Mouse (Mus musculus) embryonic facial prominence, embryonic 10.5 days (tissue): ENCODE measurements around the gene Slc30a1. TPM values are rescaled to one million over a fixed set of nuclear protein-coding genes. Genes with fewer than 3 reads are reported as not detected.

Experiments
- DNase-seq: peaks from one replicate; pipeline ENCODE4 v3.0.0-alpha.2; 2017; ENCODE audit warnings: low spot score
- H3K27ac ChIP-seq: fragments of 300-500 bp; sonication (generic); replicated peaks from 2 replicates; pipeline ENCODE4 v1.5.1; 2016; ENCODE audit warnings: mild to moderate bottlenecking
- H3K27me3 ChIP-seq: fragments of 300-500 bp; sonication (generic); replicated peaks from 2 replicates; pipeline ENCODE4 v1.6.1; 2016; ENCODE audit warnings: low read depth, mild to moderate bottlenecking; ENCODE audit not compliant: poor library complexity, severe bottlenecking
- H3K36me3 ChIP-seq: fragments of 300-500 bp; sonication (generic); replicated peaks from 2 replicates; pipeline ENCODE4 v1.6.1; 2016; ENCODE audit warnings: mild to moderate bottlenecking, moderate library complexity
- H3K4me1 ChIP-seq: fragments of 300-500 bp; sonication (generic); 2 replicates; pipeline ENCODE4 v1.6.1; 2016
- H3K4me3 ChIP-seq: fragments of 300-500 bp; sonication (generic); 2 replicates; pipeline ENCODE4 v1.5.1; 2016; ENCODE audit warnings: mild to moderate bottlenecking, moderate library complexity
- H3K9me3 ChIP-seq: fragments of 300-500 bp; sonication (generic); 2 replicates; pipeline ENCODE4 v1.6.1; 2016; ENCODE audit warnings: mild to moderate bottlenecking
- WGBS: fragments of 180-500 bp; shearing (Covaris S2); methylation state at CpG from one replicate; pipeline ENCODE4 v1.1.7; 2016; 5-methylcytosine and 5-hydroxymethylcytosine counted together
- polyA plus RNA-seq: library from polyadenylated mRNA; unstranded; fragments of >200 nt; fragmentation: Nextera tagmentation; extraction: Ambion mirVana; gene quantifications from 2 replicates; pipeline ENCODE4 v1.2.1, GENCODE M21; 2016

Slc30a1 gene
- polyA plus RNA-seq, 1 experiment from 2014 or later: 1.5 TPM

DNA sequence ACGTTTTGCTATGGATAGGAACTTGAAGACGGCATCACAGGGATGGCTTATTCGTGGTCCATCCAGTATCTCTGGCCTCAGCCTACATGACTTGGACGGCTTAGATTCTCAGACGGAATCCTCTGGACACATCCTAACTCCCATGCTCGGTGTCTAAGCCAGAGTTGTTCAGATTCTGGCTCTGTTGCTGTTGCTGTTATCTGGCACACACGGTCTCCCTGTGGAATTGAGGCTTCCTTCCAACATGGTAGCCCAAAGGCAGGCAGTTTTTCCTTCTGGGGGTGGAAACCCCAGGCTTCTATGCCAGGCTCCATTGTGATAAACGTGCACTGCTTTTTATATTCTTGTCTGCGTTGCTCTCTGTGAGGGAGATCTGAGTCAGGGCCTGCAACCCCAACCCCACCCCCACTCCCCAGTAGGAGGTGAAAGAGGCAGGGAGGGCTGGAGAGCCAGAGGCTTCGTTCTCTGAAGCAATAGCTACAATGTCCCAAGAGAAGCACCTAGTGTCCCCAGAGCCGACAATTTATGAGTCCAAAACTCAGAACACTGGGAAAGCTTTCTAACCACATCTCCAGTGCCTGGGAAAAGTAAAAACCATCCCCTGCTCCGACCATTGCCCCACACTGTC, 23.4 kb downstream of the Slc30a1 start:
- peaks cover 30% of the 10 kb centered on the region for H3K4me1 ChIP-seq
- H3K4me3 ChIP-seq: no peak overlapping the region
- H3K27ac ChIP-seq: no peak overlapping the region
- no peaks in the 10 kb centered on the region for H3K36me3 ChIP-seq
- no peaks in the 10 kb centered on the region for H3K9me3 ChIP-seq
- peaks cover 20% of the 10 kb centered on the region for H3K27me3 ChIP-seq
- 72% methylated on average over 12 of the region's 12 CpGs for WGBS
- no peak for DNase-seq

DNA sequence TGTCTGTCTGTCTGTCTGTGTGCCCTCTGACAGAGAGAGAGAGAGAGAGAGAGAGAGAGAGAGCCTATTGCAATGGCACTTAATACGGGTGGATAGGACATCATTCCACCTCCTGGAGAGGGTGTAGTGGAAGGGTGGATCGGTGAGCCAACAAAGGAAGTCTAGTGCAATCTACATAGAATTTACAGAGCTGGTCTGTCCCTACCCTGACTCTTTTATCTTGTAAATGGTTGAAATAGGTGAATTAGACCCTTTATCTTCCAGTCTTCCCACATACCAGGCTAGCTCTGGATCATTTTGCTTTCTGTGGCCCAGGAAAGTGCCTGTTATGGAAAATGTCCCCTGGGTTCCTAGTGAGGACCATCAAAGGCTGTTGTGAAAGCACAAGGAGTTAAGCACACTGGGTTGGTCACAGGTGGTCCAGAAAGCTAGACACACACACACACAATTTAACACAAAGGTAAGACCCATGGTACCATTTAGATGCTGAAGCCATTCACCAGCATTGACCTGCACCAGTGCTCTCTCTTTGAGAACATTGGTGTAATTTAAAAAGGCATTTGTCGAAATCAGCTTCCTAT, 24.0 kb downstream of the Slc30a1 start:
- no peak overlapping the region for H3K4me3 ChIP-seq
- no peaks in the 10 kb centered on the region for H3K36me3 ChIP-seq
- no peaks in the 10 kb centered on the region for H3K9me3 ChIP-seq
- no peak overlapping the region for H3K27ac ChIP-seq
- peaks cover 20% of the 10 kb centered on the region for H3K27me3 ChIP-seq
- H3K4me1 ChIP-seq: peaks cover 30% of the 10 kb centered on the region
- 76% methylated on average over 3 of the region's 3 CpGs for WGBS
- no peak for DNase-seq

DNA sequence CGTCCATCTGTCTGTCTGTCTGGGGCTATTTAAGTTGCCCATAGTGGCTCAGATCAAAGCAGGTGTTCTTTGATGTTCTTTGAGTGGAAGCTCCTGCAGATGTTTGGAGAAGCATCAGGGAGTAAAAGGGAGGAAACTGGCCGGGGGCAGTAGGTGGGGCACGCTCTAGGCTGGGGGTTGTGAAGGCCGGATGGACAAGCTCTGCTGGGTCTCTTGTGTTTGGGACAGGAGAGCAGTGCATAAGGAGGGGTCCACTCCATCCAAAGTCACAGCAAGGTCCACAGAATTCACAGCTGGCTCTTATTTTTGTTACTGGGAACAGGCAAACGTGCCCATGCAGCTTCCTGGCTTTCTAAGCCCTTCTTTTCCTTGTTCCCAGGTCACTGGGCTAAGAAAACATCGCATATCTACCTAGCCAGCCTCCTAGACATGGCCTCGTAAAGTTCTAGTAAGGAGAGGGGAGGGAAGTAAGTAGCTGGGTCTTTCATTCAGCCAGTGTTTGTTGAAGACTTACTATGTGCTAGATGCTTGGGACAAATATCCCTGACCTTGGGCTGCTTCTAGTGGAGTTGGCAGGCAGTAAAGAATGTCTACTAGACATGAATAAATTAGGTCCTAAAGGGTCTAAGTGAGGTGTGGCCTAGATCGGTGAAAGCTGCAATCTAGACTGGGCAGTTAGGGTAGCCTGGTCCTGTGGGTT, 25.9 kb downstream of the Slc30a1 start:
- Histone ChIP-seq H3K4me3 (no peak overlapping the region), H3K4me1 (peaks cover 21% of the 10 kb centered on the region), H3K9me3 (no peaks in the 10 kb centered on the region), H3K36me3 (no peaks in the 10 kb centered on the region), H3K27ac (no peak overlapping the region), H3K27me3 (peaks cover 20% of the 10 kb centered on the region)
- DNase-seq: no peak
- WGBS: 68% methylated on average over 8 of the region's 8 CpGs

DNA sequence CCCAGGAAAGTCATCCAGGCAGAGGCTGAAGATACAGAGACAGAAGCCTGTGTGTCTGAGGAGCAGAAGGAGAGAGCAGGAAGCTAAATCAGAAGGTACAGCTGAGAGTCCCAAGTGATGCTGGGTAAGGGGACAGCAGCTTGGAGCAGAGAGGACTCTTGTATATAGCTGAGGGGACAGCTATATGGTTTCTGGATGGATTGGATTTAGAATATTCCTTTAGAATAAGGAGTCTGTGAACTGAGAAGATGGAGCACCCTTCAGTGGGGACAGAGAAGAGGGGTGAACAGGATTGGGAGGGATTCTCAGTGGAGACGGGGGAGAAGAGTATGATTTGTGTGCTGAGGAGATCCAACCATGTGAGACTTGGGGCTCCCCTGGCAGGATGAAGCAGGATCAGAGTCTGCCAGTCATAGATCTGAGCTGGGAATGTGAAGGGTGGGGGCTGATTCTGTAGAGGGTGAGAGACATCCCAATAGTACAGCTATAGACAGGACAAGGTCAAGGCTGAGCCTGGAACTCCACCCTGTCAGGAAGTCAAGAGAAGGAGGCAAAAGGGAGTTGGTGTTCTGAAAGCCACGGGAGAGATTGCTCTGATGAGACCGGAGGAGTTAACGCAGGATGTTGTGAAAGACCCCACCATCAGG, 26.5 kb downstream of the Slc30a1 start:
- no peak for DNase-seq
- H3K36me3 ChIP-seq: no peaks in the 10 kb centered on the region
- H3K9me3 ChIP-seq: no peaks in the 10 kb centered on the region
- H3K4me1 ChIP-seq: peaks cover 16% of the 10 kb centered on the region; the same call in 1 of the 2 replicates
- H3K4me3 ChIP-seq: no peak overlapping the region
- H3K27ac ChIP-seq: no peak overlapping the region
- peaks cover 17% of the 10 kb centered on the region for H3K27me3 ChIP-seq
- 81% methylated on average over 4 of the region's 4 CpGs for WGBS

DNA sequence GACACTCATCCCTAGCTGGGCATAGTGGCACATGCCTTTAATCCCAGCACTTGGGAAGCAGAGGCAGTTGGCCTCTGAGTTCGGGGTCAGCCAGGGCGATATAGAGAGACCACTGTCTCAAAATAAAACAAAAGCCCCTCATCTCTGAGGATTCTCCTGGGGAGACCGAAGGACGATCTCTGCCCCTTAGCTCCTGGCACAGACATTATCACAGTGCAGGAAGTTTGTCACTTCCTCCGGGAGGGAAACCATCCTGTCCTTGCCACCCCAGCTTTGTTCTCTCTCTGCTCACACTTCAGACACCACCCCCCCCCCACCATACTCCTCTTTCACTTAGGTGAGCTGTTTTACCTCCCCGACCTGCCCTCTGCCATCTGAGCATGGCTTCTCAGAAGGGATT, 37.1 kb downstream of the Slc30a1 start:
- H3K27ac ChIP-seq: no peak overlapping the region
- 79% methylated on average over 6 of the region's 6 CpGs for WGBS

DNA sequence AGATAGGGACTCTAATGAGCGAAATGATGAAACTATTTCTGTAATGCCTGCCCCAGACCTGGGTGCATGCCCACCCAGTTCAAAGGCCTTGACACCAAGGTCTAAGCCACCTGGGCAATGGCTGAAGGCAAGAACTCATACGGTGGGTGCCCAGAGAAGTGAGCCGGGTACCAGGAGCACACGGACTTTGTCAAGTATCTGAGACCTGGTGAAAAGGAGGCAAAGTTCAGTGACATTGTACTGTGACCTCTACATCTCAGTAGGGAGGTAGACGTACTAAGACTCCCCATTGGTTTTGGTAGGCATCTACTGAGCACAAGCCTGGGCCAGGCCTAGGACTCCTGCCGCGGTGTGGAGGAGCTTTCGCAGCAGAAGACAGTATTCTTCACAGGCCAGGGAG, 38.8 kb downstream of the Slc30a1 start:
- Histone ChIP-seq H3K4me1 (0 out of 2 replicates have a peak, but pooled peaks cover 5% of the 10 kb centered on the region), H3K4me3 (no peak overlapping the region), H3K27ac (no peak overlapping the region), H3K36me3 (no peaks in the 10 kb centered on the region), H3K9me3 (no peaks in the 10 kb centered on the region), H3K27me3 (no peaks in the 10 kb centered on the region)
- DNase-seq: no peak
- 93% methylated on average over 8 of the region's 8 CpGs for WGBS

More for the DNA sequence above, 37.1 kb downstream of the Slc30a1 start:
- Histone ChIP-seq H3K27me3 (no peaks in the 10 kb centered on the region), H3K9me3 (no peaks in the 10 kb centered on the region), H3K4me1 (0 out of 2 replicates have a peak, but pooled peaks cover 5% of the 10 kb centered on the region), H3K36me3 (no peaks in the 10 kb centered on the region), H3K4me3 (no peak overlapping the region)
- no peak for DNase-seq

DNA sequence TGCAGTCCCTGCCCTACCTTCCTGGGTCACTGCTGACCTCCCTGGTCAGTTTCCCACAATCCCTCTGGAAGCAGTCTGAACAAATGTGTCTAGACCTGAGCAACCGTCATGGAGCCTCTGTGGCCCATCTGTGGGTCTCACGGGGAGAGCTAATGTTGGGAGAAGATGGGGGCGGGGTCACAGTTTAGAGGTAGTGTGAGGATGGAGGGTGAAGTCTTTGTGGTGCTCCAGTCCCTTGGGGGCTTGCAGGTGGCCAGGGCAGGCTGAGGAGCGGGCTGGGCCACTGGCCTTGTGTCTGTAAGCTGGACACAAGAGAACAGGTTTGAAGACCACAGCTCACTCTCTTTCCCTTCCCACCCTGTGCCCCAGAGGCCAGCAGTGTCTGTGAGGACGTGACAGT, 39.2 kb downstream of the Slc30a1 start:
- H3K4me3 ChIP-seq: no peak overlapping the region
- no peak for DNase-seq
- H3K27me3 ChIP-seq: no peaks in the 10 kb centered on the region
- no peaks in the 10 kb centered on the region for H3K9me3 ChIP-seq
- no peaks in the 10 kb centered on the region for H3K36me3 ChIP-seq
- no peak overlapping the region for H3K27ac ChIP-seq
- WGBS: 84% methylated on average over 5 of the region's 5 CpGs
- 0 out of 2 replicates have a peak, but pooled peaks cover 5% of the 10 kb centered on the region for H3K4me1 ChIP-seq

DNA sequence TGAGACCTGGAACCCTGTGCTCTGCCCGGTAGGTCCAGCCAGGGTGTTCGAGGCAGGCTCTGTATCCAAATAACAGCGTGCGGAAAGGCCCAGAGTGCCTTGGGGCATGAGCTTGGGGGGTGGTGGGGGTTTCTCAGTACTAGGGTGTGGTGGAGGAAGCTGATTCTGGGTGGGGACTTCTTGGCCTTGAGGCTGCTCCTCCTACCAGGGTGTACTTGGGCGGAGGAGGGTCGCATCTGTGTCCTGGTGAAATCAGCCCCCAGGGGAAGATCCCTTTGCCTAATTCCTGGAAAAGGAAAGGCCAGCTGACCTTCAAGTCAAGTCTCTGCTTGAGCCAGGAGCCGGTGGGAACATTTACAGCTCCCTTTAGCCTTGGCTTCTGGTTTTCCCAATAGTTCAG, 39.7 kb downstream of the Slc30a1 start:
- H3K4me1 ChIP-seq: 0 out of 2 replicates have a peak, but pooled peaks cover 5% of the 10 kb centered on the region
- no peaks in the 10 kb centered on the region for H3K9me3 ChIP-seq
- DNase-seq: no peak
- H3K27me3 ChIP-seq: no peaks in the 10 kb centered on the region
- no peak overlapping the region for H3K4me3 ChIP-seq
- H3K36me3 ChIP-seq: no peaks in the 10 kb centered on the region
- 71% methylated on average over 7 of the region's 7 CpGs for WGBS
- H3K27ac ChIP-seq: no peak overlapping the region

DNA sequence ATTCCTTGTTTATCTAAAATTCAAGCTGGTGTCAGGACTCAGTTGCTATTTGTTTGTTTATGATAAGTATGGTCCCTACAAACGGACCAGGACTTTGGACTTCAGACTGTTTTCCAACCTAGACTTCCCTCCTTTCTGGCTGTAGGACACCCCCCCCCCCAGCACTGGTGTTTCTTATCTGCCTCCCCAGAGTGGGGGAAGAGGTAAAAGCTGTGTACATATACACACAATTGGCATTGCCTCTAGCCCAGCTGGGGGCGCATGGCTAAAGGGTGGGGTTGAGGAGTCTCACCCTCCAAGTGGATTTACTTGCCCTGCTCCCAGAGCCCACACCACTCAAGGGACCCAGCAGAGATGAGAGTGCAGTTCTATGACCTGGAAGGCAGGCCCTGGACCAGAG, 40.3 kb downstream of the Slc30a1 start:
- H3K9me3 ChIP-seq: no peaks in the 10 kb centered on the region
- no peak overlapping the region for H3K4me3 ChIP-seq
- 0 out of 2 replicates have a peak, but pooled peaks cover 5% of the 10 kb centered on the region for H3K4me1 ChIP-seq
- WGBS: 88% methylated on average over 2 of the region's 2 CpGs
- DNase-seq: no peak
- no peaks in the 10 kb centered on the region for H3K27me3 ChIP-seq
- no peak overlapping the region for H3K27ac ChIP-seq
- H3K36me3 ChIP-seq: no peaks in the 10 kb centered on the region

DNA sequence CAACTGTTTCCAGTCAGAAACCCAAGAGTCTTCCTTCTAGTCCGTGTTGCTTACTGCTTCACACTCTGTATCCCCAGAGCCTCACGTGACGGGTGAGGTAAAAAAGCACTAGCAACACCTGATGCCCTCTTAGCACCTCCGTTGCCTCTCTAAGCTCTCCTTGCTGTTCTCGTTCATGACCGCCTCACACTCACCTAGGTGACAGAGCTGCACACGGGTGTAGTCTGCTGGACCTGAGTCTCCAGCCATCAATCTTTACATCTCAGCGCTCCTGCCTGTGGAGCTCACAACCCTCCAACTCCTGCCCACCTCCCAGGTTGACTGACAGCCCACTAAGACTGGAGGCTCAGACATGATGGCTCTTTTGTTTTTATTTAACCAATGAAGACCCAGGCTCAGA, 41.2 kb downstream of the Slc30a1 start:
- no peaks in the 10 kb centered on the region for H3K36me3 ChIP-seq
- H3K27me3 ChIP-seq: no peaks in the 10 kb centered on the region
- H3K27ac ChIP-seq: no peak overlapping the region
- 79% methylated on average over 8 of the region's 8 CpGs for WGBS
- 0 out of 2 replicates have a peak, but pooled peaks cover 5% of the 10 kb centered on the region for H3K4me1 ChIP-seq
- no peaks in the 10 kb centered on the region for H3K9me3 ChIP-seq
- no peak overlapping the region for H3K4me3 ChIP-seq
- no peak for DNase-seq

DNA sequence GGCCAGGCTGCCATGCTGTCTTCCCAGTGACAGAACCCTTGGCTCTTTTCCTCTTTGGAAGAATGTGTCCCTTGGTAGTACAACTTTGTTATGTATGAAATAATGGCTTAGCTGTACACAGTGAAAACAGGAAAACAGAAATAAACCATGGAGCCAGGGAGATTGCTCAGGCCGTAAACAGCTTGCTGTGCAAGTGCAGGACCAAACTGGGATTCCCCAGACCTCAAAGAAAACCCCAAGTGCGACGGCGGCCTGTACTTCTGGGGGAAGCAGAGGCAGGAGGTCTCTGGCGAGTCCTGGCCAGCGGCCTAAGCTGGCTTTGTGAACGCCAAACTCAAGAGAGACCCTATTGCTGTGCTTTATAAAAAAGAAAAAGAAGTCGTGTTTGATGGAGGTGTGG, 42.0 kb downstream of the Slc30a1 start:
- Histone ChIP-seq H3K27me3 (no peaks in the 10 kb centered on the region), H3K4me1 (0 out of 2 replicates have a peak, but pooled peaks cover 5% of the 10 kb centered on the region), H3K4me3 (no peak overlapping the region), H3K27ac (no peak overlapping the region), H3K9me3 (no peaks in the 10 kb centered on the region), H3K36me3 (no peaks in the 10 kb centered on the region)
- WGBS: 83% methylated on average over 8 of the region's 8 CpGs
- DNase-seq: no peak

DNA sequence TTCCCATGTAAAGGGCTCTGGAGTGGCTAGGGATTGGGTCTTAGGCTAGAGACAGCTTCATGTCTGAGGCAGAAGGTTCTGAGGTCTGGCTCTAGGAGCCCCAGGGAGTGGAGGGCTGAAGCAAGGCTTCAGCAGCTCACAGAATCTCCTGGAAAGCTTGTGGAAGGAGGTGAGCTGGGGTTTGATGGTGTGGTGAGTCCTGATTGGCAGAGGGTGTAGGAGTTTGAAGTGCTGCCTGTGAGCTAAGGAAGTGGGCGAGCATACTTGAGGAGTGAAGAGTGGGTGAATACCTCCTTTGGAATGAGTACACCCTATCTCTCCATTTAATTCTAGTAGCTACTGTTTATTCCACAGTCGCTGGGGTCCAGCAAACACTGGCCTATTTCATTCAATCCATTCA, 44.0 kb downstream of the Slc30a1 start:
- Histone ChIP-seq H3K27me3 (no peaks in the 10 kb centered on the region), H3K9me3 (no peaks in the 10 kb centered on the region), H3K36me3 (no peaks in the 10 kb centered on the region), H3K4me1 (peaks cover 9% of the 10 kb centered on the region; the same call in 1 of the 2 replicates), H3K4me3 (no peak overlapping the region), H3K27ac (no peak overlapping the region)
- 57% methylated on average over 2 of the region's 2 CpGs for WGBS
- DNase-seq: no peak
